Mouse (Mus musculus): ENCODE data around the gene Mpi. TPM values are rescaled to one million over a fixed set of nuclear protein-coding genes. Genes with fewer than 3 reads are reported as not detected.

Gene Mpi
- polyA plus RNA-seq, 1 experiment, result 32.2 TPM

DNA sequence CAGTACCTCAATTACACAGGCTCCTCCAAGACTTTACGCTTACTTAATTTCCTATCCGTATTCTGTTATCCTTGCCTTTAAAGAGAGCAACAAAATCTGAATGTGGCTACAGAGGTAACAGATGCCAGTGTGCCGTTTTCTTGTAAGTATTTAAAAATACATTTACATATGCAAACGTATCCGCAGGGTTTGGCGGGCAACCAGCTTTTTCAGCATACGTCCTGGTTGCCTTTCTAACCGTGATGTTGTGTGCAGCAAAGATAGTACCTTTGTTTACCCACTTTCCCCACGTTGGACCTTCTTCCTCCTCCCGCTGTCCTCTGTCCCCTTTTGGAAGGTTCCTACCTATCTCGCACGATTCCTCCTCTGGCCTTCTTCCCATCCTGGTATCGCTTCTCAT is 51.1 kb downstream of the Mpi start:
- H3K4me1 ChIP-seq (ENCODE audit: control insufficient read depth, insufficient read depth, low read length), result peaks cover 13% of the 10 kb centered on the region
- H3K4me3 ChIP-seq (ENCODE audit: insufficient read depth, low read length), result no peak overlapping the region
- H3K27ac ChIP-seq (ENCODE audit: insufficient read depth, low read length), result no peak overlapping the region
- TF ChIP-seq POLR2A (IDR thresholded peaks at IDR 0.05; ENCODE audit: low read depth, low read length), result no peak

DNA sequence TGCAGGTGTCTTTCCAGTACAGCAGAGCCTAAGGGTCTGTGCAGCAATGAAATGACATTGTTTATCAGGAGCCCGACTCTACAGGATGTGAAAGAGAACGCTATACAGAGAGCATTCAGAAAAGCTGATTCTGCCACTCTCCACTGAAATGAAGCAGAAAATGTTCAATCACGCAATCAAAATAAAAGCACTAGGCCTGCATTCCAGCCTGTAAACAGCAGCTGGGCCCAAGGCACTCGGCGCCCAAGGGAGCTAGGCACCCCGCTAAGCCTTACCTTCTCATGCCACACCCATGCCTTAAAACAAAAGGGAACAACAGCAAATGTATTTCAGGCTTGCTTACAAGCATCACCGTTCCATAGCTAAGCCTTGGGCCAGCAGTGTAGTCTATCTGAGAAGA is 54.0 kb downstream of the Mpi start:
- Histone ChIP-seq H3K4me3 (ENCODE audit: insufficient read depth, low read length) (no peak overlapping the region), H3K4me1 (ENCODE audit: control insufficient read depth, insufficient read depth, low read length) (no peaks in the 10 kb centered on the region), H3K27ac (ENCODE audit: insufficient read depth, low read length) (no peak overlapping the region)
- TF ChIP-seq CTCF (IDR thresholded peaks at IDR 0.05; ENCODE audit: borderline replicate concordance, insufficient read depth, low read length) (no peak), POLR2A (IDR thresholded peaks at IDR 0.05; ENCODE audit: low read depth, low read length) (no peak)

DNA sequence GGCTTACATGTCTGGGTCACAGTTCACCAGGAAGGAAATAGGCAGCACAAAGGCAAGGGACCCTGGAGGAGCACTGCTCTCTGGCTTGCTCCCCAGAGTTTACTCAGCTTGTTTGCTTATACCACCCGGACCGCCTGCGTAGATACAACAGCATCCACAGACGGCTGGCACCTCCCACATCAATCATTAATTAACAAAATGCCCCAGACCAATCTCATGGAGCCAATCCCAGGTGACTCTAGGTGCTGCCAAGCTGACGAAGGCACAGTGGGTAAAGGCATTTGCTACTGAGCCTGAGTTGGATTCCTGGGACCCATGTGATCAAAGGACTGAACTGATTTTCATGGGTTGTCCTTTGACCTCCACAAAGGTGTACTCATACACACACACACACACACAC is 55.3 kb downstream of the Mpi start:
- Histone ChIP-seq H3K4me3 (ENCODE audit: insufficient read depth, low read length) (no peak overlapping the region), H3K4me1 (ENCODE audit: control insufficient read depth, insufficient read depth, low read length) (no peaks in the 10 kb centered on the region), H3K27ac (ENCODE audit: insufficient read depth, low read length) (no peak overlapping the region)
- TF ChIP-seq POLR2A (IDR thresholded peaks at IDR 0.05; ENCODE audit: low read depth, low read length) (no peak), CTCF (IDR thresholded peaks at IDR 0.05; ENCODE audit: borderline replicate concordance, insufficient read depth, low read length) (no peak)

DNA sequence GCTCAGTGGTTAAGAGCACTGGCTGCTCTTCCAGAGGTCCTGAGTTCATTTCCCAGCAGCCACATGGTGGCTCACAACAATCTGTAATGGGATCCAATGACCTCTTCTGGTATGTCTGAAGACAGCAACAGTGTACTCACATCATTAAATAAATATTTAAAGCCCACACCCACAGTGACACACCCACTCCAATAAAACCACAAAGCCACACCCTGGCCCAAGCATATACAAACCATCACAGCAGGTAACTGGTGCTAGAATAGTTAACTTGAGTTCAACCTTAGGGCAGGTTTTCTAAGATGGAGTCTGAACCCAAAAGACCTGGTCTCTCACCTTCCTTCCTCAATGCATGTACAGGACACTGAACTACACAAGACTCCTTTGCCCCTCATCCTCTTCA is 57.6 kb downstream of the Mpi start:
- no peak overlapping the region for H3K4me3 ChIP-seq (ENCODE audit: insufficient read depth, low read length)
- no peaks in the 10 kb centered on the region for H3K4me1 ChIP-seq (ENCODE audit: control insufficient read depth, insufficient read depth, low read length)
- TF ChIP-seq POLR2A (IDR thresholded peaks at IDR 0.05; ENCODE audit: low read depth, low read length) (no peak), CTCF (IDR thresholded peaks at IDR 0.05; ENCODE audit: borderline replicate concordance, insufficient read depth, low read length) (no peak)
- no peak overlapping the region for H3K27ac ChIP-seq (ENCODE audit: insufficient read depth, low read length)

Other genes starting within 250 kb of the Mpi start
- gene Ppcdc, start 112.6 kb downstream of the Mpi start, polyA plus RNA-seq (2011; ENCODE audit: insufficient read length, low read depth, missing spikeins), result 26.6 and 31.0 TPM in 2 replicates
- gene Scamp5, start 84.7 kb downstream of the Mpi start, polyA plus RNA-seq (2011; ENCODE audit: insufficient read length, low read depth, missing spikeins), result 23.7 and 26.1 TPM in 2 replicates
- 0.61 TPM in 1 of 2 replicates, not detected in the other for gene Rpp25, start 48.7 kb downstream of the Mpi start, polyA plus RNA-seq (2011; ENCODE audit: insufficient read length, low read depth, missing spikeins)
- gene Cox5a, start 31.5 kb downstream of the Mpi start, polyA plus RNA-seq (2011; ENCODE audit: insufficient read length, low read depth, missing spikeins), result 252 and 293 TPM in 2 replicates
- 12.6 and 13.0 TPM in 2 replicates for gene Fam219b, start 15.2 kb downstream of the Mpi start, polyA plus RNA-seq (2011; ENCODE audit: insufficient read length, low read depth, missing spikeins)
- gene Scamp2, start 8.2 kb upstream of the Mpi start, polyA plus RNA-seq (2011; ENCODE audit: insufficient read length, low read depth, missing spikeins), result 37.0 and 38.2 TPM in 2 replicates
- gene Ulk3, start 36.7 kb upstream of the Mpi start, polyA plus RNA-seq (2011; ENCODE audit: insufficient read length, low read depth, missing spikeins), result 17.6 and 19.4 TPM in 2 replicates
- gene Cplx3, start 53.5 kb upstream of the Mpi start, polyA plus RNA-seq (2011; ENCODE audit: insufficient read length, low read depth, missing spikeins), result not detected in 2 replicates
- not detected in 2 replicates for gene Lman1l, start 68.0 kb upstream of the Mpi start, polyA plus RNA-seq (2011; ENCODE audit: insufficient read length, low read depth, missing spikeins)
- gene Csk, start 100.9 kb upstream of the Mpi start, polyA plus RNA-seq (2011; ENCODE audit: insufficient read length, low read depth, missing spikeins), result 51.2 and 56.2 TPM in 2 replicates
- gene Cyp1a2, start 130.9 kb upstream of the Mpi start, polyA plus RNA-seq (2011; ENCODE audit: insufficient read length, low read depth, missing spikeins), result not detected in 2 replicates
- not detected in 2 replicates for gene Cyp1a1, start 135.2 kb upstream of the Mpi start, polyA plus RNA-seq (2011; ENCODE audit: insufficient read length, low read depth, missing spikeins)
- 16.6 and 19.8 TPM in 2 replicates for gene Edc3, start 155.8 kb upstream of the Mpi start, polyA plus RNA-seq (2011; ENCODE audit: insufficient read length, low read depth, missing spikeins)
- gene Clk3, start 213.1 kb upstream of the Mpi start, polyA plus RNA-seq (2011; ENCODE audit: insufficient read length, low read depth, missing spikeins), result 46.4 and 54.8 TPM in 2 replicates